Mouse (Mus musculus): ENCODE measurements around the gene Ikzf3. TPM values are rescaled to one million over a fixed set of nuclear protein-coding genes. Genes with fewer than 3 reads are reported as not detected.

Ikzf3 gene
- total and polyA plus RNA-seq, 3 experiments: 0.36 to 0.86 (median 0.72) TPM

DNA sequence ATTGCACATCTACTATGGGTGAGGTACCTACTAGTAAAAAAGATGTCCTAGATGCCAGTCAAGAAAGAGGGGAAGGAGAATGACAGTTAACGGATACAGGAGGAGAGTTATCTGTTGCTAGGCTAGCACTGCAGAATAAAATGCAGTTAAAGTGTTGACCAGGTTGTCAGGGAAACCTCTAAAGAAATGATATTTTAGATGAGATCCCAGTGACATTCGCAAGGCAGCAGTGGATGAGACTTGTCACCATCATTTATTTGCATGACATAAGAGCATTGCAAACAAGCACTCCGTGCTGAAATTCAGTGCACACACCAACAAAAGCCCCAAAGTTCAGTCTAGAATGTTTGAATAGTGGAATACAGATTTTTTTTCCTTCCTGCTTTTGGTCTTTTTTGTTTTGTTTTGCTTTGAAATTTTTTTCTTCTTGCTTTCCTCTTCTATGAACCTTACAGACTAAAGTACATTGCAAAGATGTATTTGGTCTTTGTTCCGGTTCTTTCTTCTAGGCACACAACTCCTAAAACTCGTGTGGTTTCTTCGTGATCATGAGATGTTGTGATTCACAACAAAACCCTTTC, 32.4 kb downstream of the Ikzf3 start:
- DNase-seq: no peak

GRCm38 (mm10) chr11:98512881-98513280, 33.0 kb downstream of the Ikzf3 start:
- DNase-seq: no peak

DNA sequence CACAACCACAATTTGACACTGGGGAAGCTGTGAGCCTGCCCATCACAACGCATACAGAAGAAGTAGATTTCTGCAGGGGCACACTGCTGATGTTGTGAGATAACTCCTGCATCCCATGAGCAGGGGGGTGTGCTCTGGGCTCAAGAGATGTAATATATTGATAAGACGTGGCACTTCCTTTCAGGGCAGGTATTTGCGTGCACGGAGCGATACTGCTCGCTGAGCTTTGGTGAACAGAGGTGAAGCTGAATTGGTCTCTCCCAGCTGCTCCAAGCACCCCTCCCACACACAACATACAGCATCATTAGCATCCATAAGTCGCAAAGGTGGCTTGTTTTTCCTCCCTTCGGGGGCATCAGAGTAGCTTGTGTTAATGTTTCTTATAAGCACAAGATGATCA, 35.7 kb downstream of the Ikzf3 start:
- no peak for DNase-seq

DNA sequence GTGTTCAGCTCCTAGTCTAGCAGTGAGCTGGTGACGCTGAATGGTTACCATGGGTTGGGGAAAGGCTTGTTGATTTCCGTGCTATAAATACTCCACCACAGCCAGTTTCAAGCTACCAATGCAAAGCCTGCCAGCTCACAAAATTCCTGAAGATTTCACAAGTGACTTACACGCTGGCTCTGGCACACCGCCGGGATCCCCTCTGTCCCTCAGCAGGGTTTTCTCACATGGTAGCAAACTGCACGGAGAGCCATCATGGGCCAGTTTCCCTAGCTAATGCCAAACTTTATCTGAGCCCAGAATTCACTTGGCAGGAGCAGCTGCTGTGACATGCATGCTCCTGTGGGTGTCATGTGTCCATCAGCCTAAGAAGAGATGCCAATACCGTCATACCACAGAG, 36.4 kb downstream of the Ikzf3 start:
- DNase-seq: peak; percentile 2

DNA sequence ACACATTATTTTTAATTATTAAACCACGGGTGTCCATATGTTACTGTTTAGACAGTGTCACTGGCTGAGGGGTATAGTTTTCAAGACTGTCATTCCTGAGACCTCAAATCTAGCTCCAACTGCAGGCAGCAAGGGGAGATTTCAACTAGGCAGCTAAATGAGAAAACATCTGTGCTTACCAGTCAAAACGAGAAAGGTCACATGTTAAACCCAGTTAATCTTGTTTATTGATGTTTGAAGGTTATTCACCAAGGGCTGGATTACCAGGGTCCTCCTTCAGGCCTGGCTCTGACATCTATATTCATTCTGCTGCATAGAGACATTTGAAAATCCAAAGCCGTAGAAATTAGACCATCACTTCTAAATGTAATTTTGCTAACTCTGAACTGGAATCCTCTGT, 40.9 kb downstream of the Ikzf3 start:
- DNase-seq: no peak

DNA sequence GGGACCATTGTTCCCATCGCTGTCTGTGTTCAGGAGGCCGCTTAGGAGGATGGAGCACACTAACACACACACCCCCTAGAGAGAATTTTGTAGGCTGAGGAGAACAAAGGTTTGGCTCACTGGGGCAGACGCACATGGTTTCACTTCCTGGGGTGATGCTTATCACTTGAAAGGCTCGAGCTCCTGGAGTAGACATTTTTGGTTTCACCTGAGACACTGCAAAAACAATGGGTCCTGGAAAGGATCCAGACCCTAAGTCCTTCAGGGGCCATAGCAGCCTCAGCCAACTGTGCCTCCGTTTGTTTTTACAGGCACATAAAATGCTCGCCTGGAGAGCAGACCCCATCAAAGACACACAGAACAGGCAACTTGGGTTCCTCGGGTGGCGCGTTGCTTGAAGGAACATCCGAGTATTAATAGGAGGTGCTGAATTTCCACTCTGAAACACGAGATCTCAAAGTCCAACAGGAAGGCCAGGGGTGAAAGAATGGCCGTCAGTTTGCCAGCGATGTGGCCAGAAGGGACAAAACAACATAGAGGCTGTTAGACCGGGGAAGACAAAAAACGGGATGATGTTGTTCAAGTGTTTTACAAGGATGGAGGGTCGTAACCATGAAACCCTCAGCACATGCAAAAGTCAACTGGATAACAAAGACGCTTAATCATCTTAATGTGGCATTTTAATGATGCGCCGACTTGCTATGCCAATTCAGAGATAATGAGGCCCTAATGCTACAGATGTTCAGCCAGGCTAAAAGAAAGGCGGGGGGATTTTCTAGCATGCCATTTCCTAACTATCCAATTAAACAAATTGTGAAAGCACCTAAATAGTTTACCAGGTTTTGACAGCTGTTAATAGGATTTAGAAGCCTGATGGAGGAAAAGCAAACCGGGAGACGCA, 48.2 kb downstream of the Ikzf3 start:
- DNase-seq: no peak

- DNase-seq: no peak
These were observed 50.6 kb downstream of the Ikzf3 start for GRCm38 (mm10) chr11:98495176-98495719.

- no peak for DNase-seq
These were observed 52.4 kb downstream of the Ikzf3 start for GRCm38 (mm10) chr11:98493394-98493793.

GRCm38 (mm10) chr11:98492959-98493358, 52.9 kb downstream of the Ikzf3 start:
- no peak for DNase-seq

DNA sequence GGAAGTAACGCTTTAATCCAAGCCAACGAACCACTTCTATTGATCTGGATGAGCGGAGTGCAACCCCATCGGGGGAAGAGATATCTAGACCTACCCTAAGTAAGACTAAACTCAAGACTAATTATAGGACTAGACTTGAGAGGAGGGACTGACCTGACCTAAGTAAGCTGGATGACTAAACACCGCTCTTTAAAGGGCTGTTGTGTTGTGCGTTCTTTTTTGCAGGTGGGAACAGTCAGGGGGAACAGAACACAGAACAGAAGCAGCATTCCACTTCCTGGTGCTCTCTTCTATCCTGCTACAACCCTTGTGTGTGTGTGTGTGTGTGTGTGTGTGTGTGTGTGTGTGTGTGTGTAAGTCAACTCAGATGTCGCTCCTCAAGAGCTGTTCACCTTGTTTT, 54.3 kb downstream of the Ikzf3 start:
- no peak for DNase-seq

DNA sequence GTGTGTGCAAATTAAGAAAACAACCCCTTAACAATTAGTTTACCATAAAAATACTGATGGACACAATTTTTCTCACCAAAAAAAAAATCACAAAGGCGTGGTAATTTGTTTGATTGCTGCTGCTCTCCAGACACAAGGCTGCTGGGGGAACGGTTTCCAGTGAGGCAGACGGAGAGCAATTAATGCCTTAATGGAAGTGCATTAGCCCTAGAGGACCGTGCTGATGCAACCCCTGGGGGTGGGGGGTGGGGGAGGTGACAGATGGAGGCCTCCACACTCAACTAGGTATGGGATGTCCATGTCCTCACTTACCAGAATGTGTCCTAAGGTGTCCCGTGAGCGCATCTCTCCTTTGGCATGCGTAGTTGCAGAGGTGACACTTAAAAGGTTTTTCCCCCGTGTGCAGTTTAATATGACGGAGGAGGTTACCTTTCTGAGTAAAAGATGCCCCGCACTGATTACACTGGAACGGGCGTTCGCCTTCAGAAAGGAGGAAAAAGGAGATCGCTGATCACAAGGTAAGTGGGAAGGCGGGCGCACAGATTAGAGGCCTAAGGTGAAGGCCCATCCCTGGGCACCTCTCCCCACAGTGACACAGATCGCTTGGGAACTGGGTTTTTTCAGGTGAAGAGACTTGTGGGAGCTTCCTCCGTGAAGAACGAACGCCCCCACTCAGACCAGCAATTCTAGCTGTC, 57.1 kb downstream of the Ikzf3 start:
- no peak for DNase-seq

DNA sequence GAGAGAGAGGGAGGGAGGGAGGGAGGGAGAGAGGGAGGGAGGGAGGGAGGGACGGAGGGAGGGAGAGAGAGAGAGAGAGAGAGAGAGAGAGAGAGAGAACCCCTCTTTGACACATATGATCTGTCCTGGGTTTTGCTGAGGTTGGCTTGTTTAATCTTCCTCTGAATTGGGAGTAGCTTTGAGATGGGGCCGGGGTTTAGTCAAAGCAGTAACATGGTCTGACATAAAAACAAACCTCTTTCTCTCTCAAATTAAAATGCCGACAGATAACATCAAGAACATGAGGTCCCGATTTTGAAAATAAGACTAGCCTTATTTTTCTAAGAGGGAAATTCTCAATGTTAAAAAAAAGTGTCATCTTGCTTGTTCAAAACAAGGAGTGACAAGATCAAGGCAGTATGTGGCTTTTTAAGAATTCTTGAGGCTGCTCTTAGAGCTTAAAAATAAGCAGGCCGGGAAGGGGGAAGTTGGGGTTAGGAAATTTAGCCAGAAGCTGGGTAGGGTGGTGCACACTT, 58.2 kb downstream of the Ikzf3 start:
- DNase-seq: no peak

GRCm38 (mm10) chr11:98485749-98486148, 60.1 kb downstream of the Ikzf3 start:
- no peak for DNase-seq

- DNase-seq: no peak
These were observed 63.8 kb downstream of the Ikzf3 start for GRCm38 (mm10) chr11:98482067-98482466.

DNA sequence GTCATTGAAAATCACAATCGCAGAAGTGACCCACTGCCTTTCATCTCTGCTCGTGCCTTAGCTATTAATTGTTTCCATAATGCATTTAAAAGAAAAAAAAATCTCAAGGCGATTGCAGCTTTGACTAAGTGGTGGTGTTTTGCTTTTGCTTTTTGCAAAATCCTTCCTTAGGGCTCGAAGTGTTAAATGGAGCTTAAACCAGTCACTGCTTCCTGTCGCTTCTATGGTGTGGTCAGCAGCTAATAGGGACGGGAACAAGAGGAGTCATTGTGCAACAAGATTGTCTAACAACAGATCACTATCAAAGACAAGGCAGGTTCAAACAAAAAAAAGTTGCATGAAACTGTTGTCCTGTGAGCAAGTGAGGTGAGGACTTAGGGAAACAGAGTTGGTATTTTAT, 64.6 kb downstream of the Ikzf3 start:
- DNase-seq: no peak

GRCm38 (mm10) chr11:98479940-98480497, 65.8 kb downstream of the Ikzf3 start:
- no peak for DNase-seq

DNA sequence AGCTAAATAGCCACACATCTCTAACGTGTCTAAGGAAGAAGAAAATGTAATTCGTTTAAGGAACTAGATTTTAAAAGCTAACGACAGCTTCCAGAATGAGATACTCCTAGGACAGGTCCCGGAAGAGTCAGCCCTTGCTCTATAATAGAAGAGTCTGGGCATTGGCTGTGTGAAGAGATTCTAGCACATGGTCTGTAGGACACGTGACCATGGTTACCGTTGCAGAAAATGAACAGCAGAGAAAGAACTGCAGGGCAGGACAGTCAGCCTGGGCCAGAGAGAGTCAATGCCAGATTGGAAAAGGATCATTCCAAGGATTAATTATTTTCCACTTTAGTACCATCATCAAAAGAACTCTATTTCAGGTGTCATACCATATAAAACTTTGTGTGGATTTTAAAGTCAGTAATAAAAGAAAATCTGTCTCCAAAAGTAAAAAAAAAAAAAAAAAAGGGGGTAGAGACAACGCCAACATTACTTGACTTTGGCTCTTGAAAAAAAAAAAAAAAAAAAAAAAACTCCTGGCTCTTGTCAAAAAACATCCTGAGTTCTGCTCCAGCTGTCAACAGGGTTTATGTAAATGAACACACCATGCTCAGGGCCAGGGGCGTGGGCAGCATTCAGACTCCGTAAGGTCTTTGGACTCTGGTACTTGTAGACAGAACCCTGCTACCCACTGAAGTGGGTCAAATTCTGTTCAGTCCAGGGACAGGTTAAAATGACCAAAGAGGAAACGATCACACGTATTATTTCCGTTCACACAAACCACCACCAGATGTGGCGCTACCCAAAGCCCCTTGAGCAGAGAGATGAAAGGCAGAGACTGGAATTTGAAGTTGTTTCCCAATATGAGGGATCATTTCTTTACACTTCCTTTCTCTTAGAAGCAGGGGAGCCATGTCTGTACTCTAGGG, 66.5 kb downstream of the Ikzf3 start:
- DNase-seq: no peak

DNA sequence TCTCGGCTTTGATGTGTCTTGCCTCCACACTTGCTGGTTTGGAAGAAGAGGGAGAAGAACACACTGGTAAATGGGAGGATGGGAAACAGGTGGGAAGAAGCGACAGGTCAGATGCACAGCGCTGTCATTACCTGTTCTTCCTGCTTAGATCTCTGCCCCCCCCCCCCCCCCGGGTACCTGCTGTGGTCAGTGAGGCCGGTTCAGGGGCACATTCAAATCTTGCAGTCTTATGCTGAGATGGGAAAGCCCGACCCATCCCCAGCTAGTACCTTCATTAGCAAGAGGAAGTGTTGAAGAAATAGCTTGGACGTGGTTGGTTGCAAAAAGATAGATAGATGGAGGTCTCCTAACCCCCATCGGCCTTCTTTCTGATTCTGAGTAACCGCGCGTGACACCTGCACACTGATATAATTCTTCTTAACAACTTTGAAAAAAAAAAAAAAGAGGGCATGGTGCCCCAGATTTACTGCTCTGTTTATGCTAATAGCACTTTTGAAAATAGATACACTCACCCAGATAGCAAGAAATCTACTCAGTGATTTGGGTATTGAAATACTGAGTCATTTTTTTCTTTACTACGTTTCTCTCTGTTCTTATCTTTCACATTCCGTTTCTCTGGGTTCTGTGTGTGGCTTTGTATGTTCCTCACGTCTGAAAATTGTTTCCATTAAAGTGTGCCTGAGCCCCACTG, 68.7 kb downstream of the Ikzf3 start:
- DNase-seq: no peak

- DNase-seq: no peak
These were observed 69.4 kb downstream of the Ikzf3 start for GRCm38 (mm10) chr11:98476434-98476807.

- DNase-seq: no peak
These were observed 70.0 kb downstream of the Ikzf3 start for GRCm38 (mm10) chr11:98475630-98476433.
